Mouse (Mus musculus) kidney, adult 18-20 months (tissue): ENCODE measurements at regions not wholly inside any gene's neighbourhood (a gene's known extent, or its start where the extent isn't known, plus 50 kb on each side); places are given as distances from the start of the nearest gene placed in this dataset.
"Not testable (repeated sequence)": the region's sequence is repeated elsewhere in the genome, so short reads cannot be mapped to it uniquely, and the experiment has no call there.

Experiments used
- DNase-seq: peaks from one replicate; pipeline ENCODE4 v3.0.0; 2021

- no peak for DNase-seq
Observed at GRCm38 (mm10) chrX:147265731-147266130, 163.3 kb downstream of the Il13ra2 start.

- DNase-seq: peak; percentile 3
Observed at GRCm38 (mm10) chrX:147259131-147259530, 169.9 kb downstream of the Il13ra2 start.

GRCm38 (mm10) chrX:147253617-147254016, 175.4 kb downstream of the Il13ra2 start:
- not testable (repeated sequence) for DNase-seq
